Mouse (Mus musculus) CD4-positive, CD25-positive, alpha-beta regulatory T cell, adult 4 months (primary cell): ENCODE measurements at regions not wholly inside any gene's neighbourhood (a gene's known extent, or its start where the extent isn't known, plus 50 kb on each side); places are given as distances from the start of the nearest gene placed in this dataset.

ENCODE experiments used
- ATAC-seq: one replicate; pipeline ENCODE4 v1.8.0; 2017

- no peak for ATAC-seq
Measured at GRCm38 (mm10) chr13:52055741-52056140, 209.3 kb downstream of the Gadd45g start.

GRCm38 (mm10) chr13:52057456-52057855 lies 211.0 kb downstream of the Gadd45g start:
- no peak for ATAC-seq

GRCm38 (mm10) chr13:52059756-52060417 lies 213.4 kb downstream of the Gadd45g start:
- ATAC-seq = peak; percentile 66

- no peak for ATAC-seq
Measured at GRCm38 (mm10) chr13:52060418-52060870, 214.0 kb downstream of the Gadd45g start.

- ATAC-seq = no peak
Measured at GRCm38 (mm10) chr13:52061454-52061853, 215.0 kb downstream of the Gadd45g start.

GRCm38 (mm10) chr13:52061881-52062280 lies 215.4 kb downstream of the Gadd45g start:
- peak; percentile 80 for ATAC-seq

GRCm38 (mm10) chr13:52062576-52062975 lies 216.1 kb downstream of the Gadd45g start:
- no peak for ATAC-seq

- no peak for ATAC-seq
Measured at GRCm38 (mm10) chr13:52065274-52065673, 218.8 kb downstream of the Gadd45g start.

- no peak for ATAC-seq
Measured at GRCm38 (mm10) chr13:52065720-52066119, 219.2 kb downstream of the Gadd45g start.

- no peak for ATAC-seq
Measured at GRCm38 (mm10) chr13:52067048-52067447, 220.6 kb downstream of the Gadd45g start.

- peak; percentile 44 for ATAC-seq
Measured at GRCm38 (mm10) chr13:52068886-52069439, 222.5 kb downstream of the Gadd45g start.

- ATAC-seq = peak; percentile 28
Measured at GRCm38 (mm10) chr13:52069714-52070113, 223.2 kb downstream of the Gadd45g start.

GRCm38 (mm10) chr13:52070731-52071663 lies 224.5 kb downstream of the Gadd45g start:
- peak; percentile 60 for ATAC-seq

GRCm38 (mm10) chr13:52077616-52078015 lies 231.1 kb downstream of the Gadd45g start:
- no peak for ATAC-seq

- ATAC-seq = peak; percentile 89
Measured at GRCm38 (mm10) chr13:52078561-52078960, 232.1 kb downstream of the Gadd45g start.

- no peak for ATAC-seq
Measured at GRCm38 (mm10) chr13:52079678-52080246, 233.3 kb downstream of the Gadd45g start.

GRCm38 (mm10) chr13:52083601-52084455 lies 237.3 kb downstream of the Gadd45g start:
- ATAC-seq = peak; percentile 71

GRCm38 (mm10) chr13:52085110-52085509 lies 238.6 kb downstream of the Gadd45g start:
- ATAC-seq = peak; percentile 58

- no peak for ATAC-seq
Measured at GRCm38 (mm10) chr13:52088319-52088718, 241.8 kb downstream of the Gadd45g start.

GRCm38 (mm10) chr13:52090365-52090764 lies 243.9 kb downstream of the Gadd45g start:
- no peak for ATAC-seq

- ATAC-seq = no peak
Measured at GRCm38 (mm10) chr13:52094785-52095184, 248.3 kb downstream of the Gadd45g start.

- ATAC-seq = no peak
Measured at GRCm38 (mm10) chr13:52096506-52096905, 250.0 kb downstream of the Gadd45g start.
